Mouse (Mus musculus): ENCODE data around the gene Olfr32.
"Not testable (repeated sequence)": the region's sequence is repeated elsewhere in the genome, so short reads cannot be mapped to it uniquely, and the experiment has no call there.

Gene Olfr32

GRCm38 (mm10) chr2:90142196-90142595, at the start of gene Olfr32:
Olfr32 (minus strand) TSS chr2:90142296.
- DNase-seq = no peak

DNA sequence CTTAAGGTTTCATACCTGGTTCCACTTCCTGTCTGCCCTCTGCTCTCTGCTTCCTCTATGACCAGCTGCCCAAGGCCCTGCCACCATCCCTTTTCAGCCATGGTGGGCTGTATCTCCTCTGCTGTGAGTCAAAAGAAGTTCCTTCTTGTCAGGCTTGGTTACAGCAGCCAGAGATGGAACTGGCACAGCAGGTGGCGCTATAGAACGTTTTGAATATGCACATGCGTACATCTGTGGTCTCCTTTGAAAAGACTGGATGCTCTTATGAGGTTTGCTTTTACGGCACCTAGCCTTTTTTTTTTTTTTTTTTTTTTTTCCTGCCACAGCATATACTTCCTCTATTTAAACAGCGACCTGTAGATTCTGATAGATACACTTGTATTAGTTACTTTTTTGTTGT, 45.0 kb upstream of the Olfr32 start:
- DNase-seq = not testable (repeated sequence)

DNA sequence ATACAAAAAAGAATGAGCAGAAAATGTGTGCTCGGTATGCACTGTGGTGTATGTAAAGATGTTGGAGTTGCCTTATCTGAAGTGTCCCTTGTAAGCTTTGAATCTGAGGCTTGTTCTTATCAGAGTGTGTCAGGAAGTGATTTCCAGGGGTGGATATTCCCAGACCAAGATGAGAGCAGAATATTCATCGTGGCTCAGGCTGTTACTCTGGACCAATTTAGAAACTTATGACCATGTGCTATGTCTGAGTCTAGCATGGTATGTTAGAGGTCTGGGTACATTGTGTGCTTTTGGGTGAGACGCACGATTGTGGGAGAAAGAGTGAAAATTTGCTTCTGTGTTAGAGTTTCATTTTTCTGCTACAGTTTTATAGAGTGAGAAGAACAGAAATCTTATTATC, 44.0 kb upstream of the Olfr32 start:
- DNase-seq = not testable (repeated sequence)

DNA sequence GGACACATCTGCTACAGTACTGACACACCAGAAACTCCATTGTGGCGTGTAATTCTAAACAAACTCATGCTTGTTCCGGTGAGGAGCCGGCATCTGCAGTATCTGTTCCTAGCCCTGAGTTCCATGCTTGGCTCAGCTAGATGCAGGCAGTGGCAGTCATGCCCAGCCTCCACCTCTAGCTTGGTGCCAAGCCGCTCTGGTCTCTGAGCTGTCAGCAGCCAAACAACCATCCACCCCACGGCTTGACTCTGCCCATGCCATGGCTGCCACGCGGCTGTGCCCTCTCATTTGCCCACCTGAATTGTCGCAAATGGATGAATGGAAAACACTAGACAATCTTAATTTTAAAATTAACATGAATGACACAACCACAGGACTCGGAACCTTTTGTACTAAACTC, 11.8 kb upstream of the Olfr32 start:
- no peak for DNase-seq

DNA sequence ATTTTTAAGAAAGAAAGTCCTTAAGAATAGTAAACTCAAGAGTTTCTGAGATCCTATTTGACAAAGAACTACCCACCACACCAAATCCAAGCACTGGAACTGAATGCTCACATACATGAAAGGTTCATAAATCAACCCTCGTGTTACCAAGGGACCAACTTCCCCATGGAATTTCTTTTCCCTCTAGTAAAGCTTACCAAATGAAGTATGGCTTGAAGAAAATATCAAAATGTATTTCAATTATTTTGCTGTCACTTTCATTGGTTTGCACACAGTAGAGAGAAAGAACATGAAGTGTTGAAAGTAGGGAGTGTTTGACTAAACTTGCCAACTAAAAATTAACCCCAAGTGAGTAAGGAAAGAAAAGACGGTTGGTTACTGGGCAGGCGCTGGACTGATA, 10.9 kb upstream of the Olfr32 start, which contains the start of gene Olfr1270:
Olfr1270 (minus strand) TSS at position 101 of the 400 bp plus-strand sequence.
- DNase-seq = no peak

DNA sequence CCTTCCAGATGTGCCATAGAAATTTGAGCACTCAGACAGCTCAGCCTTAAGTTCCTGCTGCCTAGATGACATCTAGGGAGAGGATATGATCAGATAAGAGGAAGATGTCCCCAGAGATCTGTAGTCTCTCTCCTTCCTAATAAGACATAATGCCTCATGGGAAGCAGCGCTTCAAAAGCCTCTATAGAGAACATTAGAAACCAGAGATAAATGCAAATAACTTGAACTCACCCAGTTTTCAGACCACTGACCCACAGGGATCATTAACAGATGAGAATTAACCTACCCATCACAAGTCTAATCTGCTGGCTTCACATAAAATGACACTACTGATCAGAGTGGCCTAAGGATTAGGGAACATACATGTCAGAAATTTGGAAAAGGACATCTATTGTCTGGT, 20.8 kb downstream of the Olfr32 start, which contains the start of gene Olfr1269:
Olfr1269 (minus strand) TSS at position 101 of the 400 bp plus-strand sequence.
- DNase-seq = no peak

All from lung, postnatal 14 days (tissue).